Mouse (Mus musculus) embryonic facial prominence, embryonic 14.5 days (tissue): ENCODE data around the gene Chac1. TPM values are rescaled to one million over a fixed set of nuclear protein-coding genes. Genes with fewer than 3 reads are reported as not detected.
A peak's percentile ranks its signal among the peaks of the same experiment; 100 is the strongest.

Source experiments
- ATAC-seq: fragments of 200-750 bp; cut with Nextera tagmentation; 2 replicates; pipeline ENCODE4 v1.8.0; 2017; ENCODE audit warnings: low read depth, moderate number of reproducible peaks, moderate TSS enrichment
- DNase-seq: peaks from one replicate; pipeline ENCODE4 v3.0.0-alpha.2; 2015; ENCODE audit warnings: low spot score
- H3K27ac ChIP-seq: fragments of 300-500 bp; sonication (generic); replicated peaks from 2 replicates; pipeline ENCODE4 v1.5.1; 2014; ENCODE audit warnings: low read depth, mild to moderate bottlenecking, low read length, moderate library complexity
- H3K27me3 ChIP-seq: fragments of 300-500 bp; sonication (generic); replicated peaks from 2 replicates; pipeline ENCODE4 v1.6.1; 2014; ENCODE audit warnings: low read length; ENCODE audit not compliant: control insufficient read depth, insufficient read depth
- H3K36me3 ChIP-seq: fragments of 300-500 bp; sonication (generic); 2 replicates; pipeline ENCODE4 v1.6.1; 2014; ENCODE audit warnings: low read length, mixed read lengths; ENCODE audit not compliant: control insufficient read depth, insufficient read depth
- H3K4me1 ChIP-seq: fragments of 300-500 bp; sonication (generic); 2 replicates; pipeline ENCODE4 v1.6.1; 2014; ENCODE audit warnings: antibody characterized with exemption, low read length; ENCODE audit not compliant: control insufficient read depth, insufficient read depth
- H3K4me2 ChIP-seq: fragments of 300-500 bp; sonication (generic); 2 replicates; pipeline ENCODE4 v1.6.1; 2014; ENCODE audit warnings: low read depth, mild to moderate bottlenecking, low read length, moderate library complexity, mixed read lengths
- H3K4me3 ChIP-seq: fragments of 300-500 bp; sonication (generic); 2 replicates; pipeline ENCODE4 v1.5.1; 2014; ENCODE audit warnings: low read depth, mild to moderate bottlenecking, low read length
- H3K9ac ChIP-seq: fragments of 300-500 bp; sonication (generic); 2 replicates; pipeline ENCODE4 v1.6.1; 2014; ENCODE audit warnings: low read depth, mild to moderate bottlenecking, low read length, moderate library complexity, mixed read lengths
- H3K9me3 ChIP-seq: fragments of 300-500 bp; sonication (generic); 2 replicates; pipeline ENCODE4 v1.6.1; 2016; ENCODE audit warnings: low read length; ENCODE audit not compliant: control insufficient read depth
- WGBS: fragments of 180-500 bp; shearing (Covaris S2); extraction: QIAGEN DNeasy Blood & Tissue Kit; methylation state at CpG from one replicate; pipeline ENCODE4 v1.1.7; 2014; 5-methylcytosine and 5-hydroxymethylcytosine counted together
- polyA plus RNA-seq: library from polyadenylated mRNA; unstranded; fragments of >200 nt; fragmentation: Nextera tagmentation; extraction: Ambion mirVana; gene quantifications from 2 replicates; pipeline ENCODE4 v1.2.1, GENCODE M21; 2014

Chac1 gene
- polyA plus RNA-seq, 1 experiment from 2014 or later = 1.4 TPM

- Histone ChIP-seq H3K36me3 (no peaks in the 10 kb centered on the region), H3K4me2 (no peak overlapping the region), H3K4me1 (peaks cover 2% of the 10 kb centered on the region), H3K27ac (no peak overlapping the region), H3K27me3 (peaks cover 6% of the 10 kb centered on the region; the same call in 1 of the 2 replicates), H3K9me3 (peaks cover 8% of the 10 kb centered on the region; the same call in 1 of the 2 replicates), H3K4me3 (no peak overlapping the region), H3K9ac (no peak overlapping the region)
- no peak for ATAC-seq
- 14% methylated on average over 7 of the region's 7 CpGs for WGBS
- DNase-seq = no peak
These were observed 4.6 kb downstream of the Chac1 start for GRCm38 (mm10) chr2:119355651-119356050.

GRCm38 (mm10) chr2:119356310-119356709 lies 5.3 kb downstream of the Chac1 start:
- no peak overlapping the region for H3K4me3 ChIP-seq
- H3K9ac ChIP-seq = no peak overlapping the region
- H3K9me3 ChIP-seq = peaks cover 14% of the 10 kb centered on the region
- H3K4me1 ChIP-seq = no peaks in the 10 kb centered on the region
- H3K36me3 ChIP-seq = no peaks in the 10 kb centered on the region
- peaks cover 2% of the 10 kb centered on the region; the same call in 1 of the 2 replicates for H3K27me3 ChIP-seq
- DNase-seq (no peak), ATAC-seq (no peak)
- no peak overlapping the region for H3K4me2 ChIP-seq
- H3K27ac ChIP-seq = no peak overlapping the region

- Histone ChIP-seq H3K27ac (no peak overlapping the region), H3K4me2 (no peak overlapping the region), H3K4me1 (no peaks in the 10 kb centered on the region), H3K9ac (no peak overlapping the region), H3K27me3 (no peaks in the 10 kb centered on the region), H3K36me3 (no peaks in the 10 kb centered on the region), H3K4me3 (no peak overlapping the region), H3K9me3 (peaks cover 19% of the 10 kb centered on the region)
- ATAC-seq = no peak
- DNase-seq = no peak
- 84% methylated on average over 5 of the region's 5 CpGs for WGBS
These were observed 5.8 kb downstream of the Chac1 start for GRCm38 (mm10) chr2:119356805-119357204.

- ATAC-seq = no peak
- Histone ChIP-seq H3K4me1 (no peaks in the 10 kb centered on the region), H3K9me3 (peaks cover 22% of the 10 kb centered on the region), H3K27ac (no peak overlapping the region), H3K9ac (no peak overlapping the region), H3K4me2 (no peak overlapping the region), H3K36me3 (no peaks in the 10 kb centered on the region), H3K4me3 (no peak overlapping the region), H3K27me3 (no peaks in the 10 kb centered on the region)
- 87% methylated on average over 6 of the region's 6 CpGs for WGBS
- no peak for DNase-seq
These were observed 7.2 kb downstream of the Chac1 start for GRCm38 (mm10) chr2:119358249-119358648.

- ATAC-seq = no peak
- H3K36me3 ChIP-seq = no peaks in the 10 kb centered on the region
- H3K4me1 ChIP-seq = no peaks in the 10 kb centered on the region
- H3K27me3 ChIP-seq = no peaks in the 10 kb centered on the region
- H3K4me2 ChIP-seq = no peak overlapping the region
- 78% methylated on average over 2 of the region's 2 CpGs for WGBS
- H3K27ac ChIP-seq = no peak overlapping the region
- H3K9ac ChIP-seq = no peak overlapping the region
- DNase-seq = no peak
- peaks cover 22% of the 10 kb centered on the region for H3K9me3 ChIP-seq
- H3K4me3 ChIP-seq = no peak overlapping the region
These were observed 8.8 kb downstream of the Chac1 start for GRCm38 (mm10) chr2:119359721-119360291.

- peak; percentile 9 for DNase-seq
- Histone ChIP-seq H3K9me3 (peaks cover 19% of the 10 kb centered on the region; the same call in 1 of the 2 replicates), H3K9ac (no peak overlapping the region), H3K36me3 (no peaks in the 10 kb centered on the region; the same call in 1 of the 2 replicates), H3K4me3 (no peak overlapping the region), H3K4me2 (no peak overlapping the region), H3K27ac (no peak overlapping the region), H3K4me1 (no peaks in the 10 kb centered on the region), H3K27me3 (no peaks in the 10 kb centered on the region)
- 91% methylated on average over 3 of the region's 3 CpGs for WGBS
- ATAC-seq = no peak
These were observed 13.9 kb downstream of the Chac1 start for GRCm38 (mm10) chr2:119364969-119365368.

GRCm38 (mm10) chr2:119367346-119367745 lies 16.3 kb downstream of the Chac1 start:
- H3K36me3 ChIP-seq = peaks cover 23% of the 10 kb centered on the region
- ATAC-seq = no peak
- WGBS = 75% methylated on average over 3 of the region's 3 CpGs
- H3K9me3 ChIP-seq = no peaks in the 10 kb centered on the region
- no peak overlapping the region for H3K9ac ChIP-seq
- no peak overlapping the region for H3K4me2 ChIP-seq
- DNase-seq = no peak
- no peaks in the 10 kb centered on the region for H3K4me1 ChIP-seq
- no peak overlapping the region for H3K27ac ChIP-seq
- H3K27me3 ChIP-seq = no peaks in the 10 kb centered on the region
- H3K4me3 ChIP-seq = no peak overlapping the region

GRCm38 (mm10) chr2:119370116-119370515 lies 19.1 kb downstream of the Chac1 start:
- Histone ChIP-seq H3K27ac (no peak overlapping the region), H3K9ac (no peak overlapping the region), H3K9me3 (no peaks in the 10 kb centered on the region), H3K27me3 (no peaks in the 10 kb centered on the region), H3K4me1 (no peaks in the 10 kb centered on the region), H3K4me2 (no peak overlapping the region), H3K36me3 (peaks cover 49% of the 10 kb centered on the region), H3K4me3 (no peak overlapping the region)
- DNase-seq (no peak), ATAC-seq (no peak)
- WGBS = 95% methylated on average over 10 of the region's 10 CpGs

- Histone ChIP-seq H3K36me3 (peaks cover 93% of the 10 kb centered on the region), H3K9ac (no peak overlapping the region), H3K4me1 (no peaks in the 10 kb centered on the region), H3K27ac (no peak overlapping the region), H3K9me3 (no peaks in the 10 kb centered on the region), H3K27me3 (no peaks in the 10 kb centered on the region), H3K4me3 (no peak overlapping the region), H3K4me2 (no peak overlapping the region)
- ATAC-seq = no peak
- no peak for DNase-seq
- 71% methylated on average over 9 of the region's 9 CpGs for WGBS
These were observed 26.3 kb downstream of the Chac1 start for GRCm38 (mm10) chr2:119377286-119377685.
